Mouse (Mus musculus) thymus, adult 2 months (tissue): ENCODE data around the gene Smok3a.

Experiments used
- CTCF ChIP-seq: fragments of 200-500 bp; IDR thresholded peaks from 2 replicates; pipeline ENCODE4 v1.5.1; 2012; ENCODE audit warnings: mild to moderate bottlenecking, control low read depth, low read length, moderate library complexity, borderline replicate concordance; ENCODE audit not compliant: control insufficient read depth, poor library complexity, insufficient read depth; ENCODE audit errors: extremely low read depth
- POLR2A ChIP-seq: fragments of 200-500 bp; IDR thresholded peaks from 2 replicates; pipeline ENCODE4 v1.6.1; 2012; ENCODE audit warnings: mild to moderate bottlenecking, low read length, control low read depth, moderate library complexity; ENCODE audit not compliant: control insufficient read depth, poor library complexity, insufficient read depth; ENCODE audit errors: extremely low read depth

- TF ChIP-seq CTCF (no peak), POLR2A (no peak)
Observed at GRCm38 (mm10) chr5:138012382-138012781, 8.7 kb upstream of the Smok3a start.
